Mouse (Mus musculus) intestine, embryonic 16.5 days (tissue): ENCODE data around the gene Osbpl3. TPM values are rescaled to one million over a fixed set of nuclear protein-coding genes. Genes with fewer than 3 reads are reported as not detected.
A peak's percentile ranks its signal among the peaks of the same experiment; 100 is the strongest.

Experiments used
- ATAC-seq: fragments of 200-750 bp; cut with Nextera tagmentation; 2 replicates; pipeline ENCODE4 v1.8.0; 2017; ENCODE audit warnings: moderate TSS enrichment, moderate library complexity
- H3K27ac ChIP-seq: fragments of 300-500 bp; sonication (generic); 2 replicates; pipeline ENCODE4 v1.5.1; 2014; ENCODE audit warnings: mild to moderate bottlenecking, low read length
- H3K27me3 ChIP-seq: fragments of 300-500 bp; sonication (generic); replicated peaks from 2 replicates; pipeline ENCODE4 v1.6.1; 2014; ENCODE audit warnings: low read length, control low read depth, mixed read lengths; ENCODE audit not compliant: control insufficient read depth, insufficient read depth
- H3K36me3 ChIP-seq: fragments of 300-500 bp; sonication (generic); 2 replicates; pipeline ENCODE4 v1.6.1; 2014; ENCODE audit warnings: low read length, control low read depth; ENCODE audit not compliant: control insufficient read depth, insufficient read depth
- H3K4me1 ChIP-seq: fragments of 300-500 bp; sonication (generic); 2 replicates; pipeline ENCODE4 v1.6.1; 2014; ENCODE audit warnings: low read length, control low read depth, mixed read lengths; ENCODE audit not compliant: control insufficient read depth, insufficient read depth
- H3K4me2 ChIP-seq: fragments of 300-500 bp; sonication (generic); 2 replicates; pipeline ENCODE4 v1.6.1; 2014; ENCODE audit warnings: low read depth, low read length, control low read depth
- H3K4me3 ChIP-seq: fragments of 300-500 bp; sonication (generic); 2 replicates; pipeline ENCODE4 v1.5.1; 2014; ENCODE audit warnings: mild to moderate bottlenecking, low read length
- H3K9ac ChIP-seq: fragments of 300-500 bp; sonication (generic); 2 replicates; pipeline ENCODE4 v1.6.1; 2014; ENCODE audit warnings: low read depth, low read length
- H3K9me3 ChIP-seq: fragments of 300-500 bp; sonication (generic); 2 replicates; pipeline ENCODE4 v1.6.1; 2016; ENCODE audit warnings: low read length, control low read depth; ENCODE audit not compliant: control insufficient read depth
- WGBS: fragments of 180-500 bp; shearing (Covaris S2); extraction: QIAGEN DNeasy Blood & Tissue Kit; methylation state at CpG from one replicate; pipeline ENCODE4 v1.1.7; 2014; 5-methylcytosine and 5-hydroxymethylcytosine counted together
- polyA plus RNA-seq: library from polyadenylated mRNA; unstranded; fragments of >200 nt; fragmentation: Nextera tagmentation; extraction: Ambion mirVana; gene quantifications from 2 replicates; pipeline ENCODE4 v1.2.1, GENCODE M21; 2015

The Osbpl3 gene
- polyA plus RNA-seq, 1 experiment from 2014 or later = 7.0 TPM

DNA sequence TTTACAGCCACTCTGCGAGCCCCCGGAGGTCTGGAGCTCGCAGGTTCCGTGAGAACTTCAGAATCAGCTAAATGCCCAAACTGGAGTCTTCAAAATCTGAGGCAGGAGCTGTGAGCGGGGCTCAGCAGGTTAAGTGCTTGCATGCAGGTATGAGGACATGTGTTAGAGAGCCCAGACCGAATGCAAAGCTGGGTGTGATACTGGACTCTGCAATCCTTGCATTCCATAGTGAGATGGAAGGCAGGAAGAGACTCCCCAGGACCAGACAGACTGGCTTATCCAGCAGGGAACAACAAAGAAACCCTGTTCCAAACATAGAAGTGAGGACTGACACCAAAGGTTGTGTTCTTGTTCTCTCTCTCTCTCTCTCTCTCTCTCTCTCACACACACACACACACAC, 118.6 kb downstream of the Osbpl3 start:
- Histone ChIP-seq H3K9me3 (no peaks in the 10 kb centered on the region), H3K9ac (peak overlapping the region; percentile 10; the same call in 1 of the 2 replicates), H3K4me1 (peaks cover 2% of the 10 kb centered on the region; the same call in 1 of the 2 replicates), H3K36me3 (peaks cover 3% of the 10 kb centered on the region; the same call in 1 of the 2 replicates), H3K27me3 (no peaks in the 10 kb centered on the region), H3K4me3 (no peak overlapping the region), H3K27ac (no peak overlapping the region), H3K4me2 (no peak overlapping the region)
- WGBS = 68% methylated on average over 6 of the region's 6 CpGs
- peak; percentile 71 for ATAC-seq

DNA sequence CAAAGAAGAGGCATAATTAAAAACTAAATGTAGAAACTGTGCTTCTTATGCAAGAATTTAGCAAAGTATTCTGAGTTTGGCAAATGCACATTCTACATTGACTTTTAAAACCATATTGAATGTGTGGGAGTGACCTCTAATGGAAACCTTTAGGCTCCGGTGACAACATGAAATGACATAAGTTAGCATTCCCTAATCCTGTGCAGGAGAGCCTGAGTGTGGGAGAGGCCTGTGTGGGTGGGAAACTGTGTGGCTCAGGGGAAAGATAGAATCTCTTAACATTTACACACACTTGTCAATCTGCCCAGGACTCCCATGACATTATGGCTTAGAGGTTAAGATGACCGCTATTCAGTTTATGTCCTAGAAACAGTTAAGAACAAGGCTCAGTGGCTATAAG, 119.6 kb downstream of the Osbpl3 start:
- ATAC-seq = no peak
- no peaks in the 10 kb centered on the region for H3K27me3 ChIP-seq
- no peaks in the 10 kb centered on the region for H3K9me3 ChIP-seq
- WGBS = 94% methylated on average over 2 of the region's 2 CpGs
- H3K4me3 ChIP-seq = no peak overlapping the region
- H3K4me2 ChIP-seq = no peak overlapping the region
- peaks cover 2% of the 10 kb centered on the region; the same call in 1 of the 2 replicates for H3K4me1 ChIP-seq
- no peak overlapping the region for H3K9ac ChIP-seq
- H3K36me3 ChIP-seq = peaks cover 3% of the 10 kb centered on the region; the same call in 1 of the 2 replicates
- no peak overlapping the region for H3K27ac ChIP-seq

DNA sequence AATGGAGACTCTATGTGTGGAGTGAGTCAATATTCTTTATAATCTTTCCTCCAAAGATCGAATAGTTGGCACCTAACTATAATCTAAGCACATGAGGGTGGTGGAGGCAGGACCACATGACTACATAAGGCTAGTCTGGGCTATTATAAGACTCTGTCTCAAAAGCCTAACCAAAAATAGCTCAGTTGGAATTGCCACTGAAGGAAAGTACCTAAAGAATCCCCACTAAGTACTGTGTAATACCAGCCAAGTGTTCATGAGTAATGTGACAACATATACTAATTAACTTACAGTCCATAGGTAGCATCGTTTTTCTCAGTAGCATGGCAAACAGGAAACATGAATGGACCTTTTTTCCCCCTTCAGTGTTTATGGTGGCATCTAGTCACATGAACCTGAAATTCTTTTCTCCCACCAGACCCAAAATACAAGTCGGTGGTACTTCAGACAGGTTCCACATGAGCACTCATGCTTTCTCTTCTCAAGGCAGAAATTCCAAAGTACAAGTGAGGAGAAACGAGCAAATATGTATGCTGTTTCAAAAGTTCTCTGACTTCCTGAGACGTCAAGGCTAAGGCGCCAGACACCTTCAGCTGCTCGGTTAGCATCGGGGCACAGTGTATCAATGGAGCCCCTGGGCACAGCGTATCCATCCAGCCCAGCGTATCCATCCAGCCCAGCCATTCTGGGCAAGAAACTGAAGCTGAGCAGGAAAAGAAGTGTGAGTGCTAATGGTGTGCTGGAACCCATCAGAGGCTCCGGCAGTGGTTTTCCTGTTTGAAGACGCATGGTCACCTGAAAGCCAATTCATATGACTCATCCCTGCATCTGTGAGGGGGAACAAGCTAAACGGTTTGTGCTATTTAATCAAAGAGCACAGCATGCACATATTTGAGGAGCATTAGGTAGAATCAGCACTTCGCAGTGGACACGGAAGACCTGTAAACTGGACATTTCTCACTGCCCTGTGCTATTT, 120.9 kb downstream of the Osbpl3 start:
- Histone ChIP-seq H3K4me1 (peaks cover 2% of the 10 kb centered on the region; the same call in 1 of the 2 replicates), H3K4me3 (no peak overlapping the region), H3K9me3 (no peaks in the 10 kb centered on the region), H3K27me3 (no peaks in the 10 kb centered on the region), H3K36me3 (peaks cover 3% of the 10 kb centered on the region; the same call in 1 of the 2 replicates), H3K4me2 (no peak overlapping the region), H3K9ac (no peak overlapping the region), H3K27ac (no peak overlapping the region)
- ATAC-seq = no peak
- WGBS = 83% methylated on average over 15 of the region's 15 CpGs

DNA sequence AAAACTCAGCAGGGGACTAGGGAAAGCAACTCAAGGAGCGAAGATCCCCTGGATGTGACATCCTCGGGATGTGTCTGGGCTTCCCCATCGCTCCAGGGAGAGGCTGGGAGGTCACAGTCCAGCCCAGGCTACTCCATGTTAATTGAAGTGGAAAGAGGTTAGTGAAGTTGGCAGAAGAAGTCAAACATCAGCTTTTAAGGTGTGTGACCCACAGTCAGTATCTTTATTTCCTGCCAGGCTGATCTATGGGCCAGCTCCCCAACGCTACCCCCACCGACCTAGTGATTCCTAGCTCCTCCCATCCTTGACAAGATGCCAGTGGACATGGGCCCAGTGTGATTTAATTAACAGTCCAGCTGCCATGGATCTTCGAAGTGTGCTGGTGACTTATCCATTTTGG, 122.7 kb downstream of the Osbpl3 start:
- Histone ChIP-seq H3K4me2 (no peak overlapping the region), H3K4me1 (peaks cover 12% of the 10 kb centered on the region), H3K9ac (no peak overlapping the region), H3K9me3 (no peaks in the 10 kb centered on the region), H3K4me3 (no peak overlapping the region), H3K27ac (no peak overlapping the region), H3K27me3 (no peaks in the 10 kb centered on the region), H3K36me3 (no peaks in the 10 kb centered on the region)
- ATAC-seq = no peak
- 73% methylated on average over 6 of the region's 6 CpGs for WGBS

DNA sequence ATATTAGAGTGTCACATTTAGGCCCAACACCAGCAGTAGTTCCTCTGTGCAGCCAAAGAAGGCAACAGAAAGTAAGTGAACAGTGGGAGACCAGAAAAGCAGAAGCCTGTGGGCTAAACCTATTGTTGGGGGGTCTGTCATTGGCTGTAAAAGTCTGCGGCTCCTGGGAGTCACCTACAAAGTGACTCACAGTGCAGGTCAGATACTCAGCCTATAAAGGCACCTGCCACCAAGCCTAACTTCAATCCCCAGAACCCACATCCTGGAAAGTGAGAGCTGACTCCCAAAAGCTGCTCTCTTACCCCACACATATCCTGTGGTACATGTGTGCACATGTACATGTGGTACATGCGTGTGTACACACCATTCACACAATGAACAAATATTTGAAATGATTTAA, 124.5 kb downstream of the Osbpl3 start:
- Histone ChIP-seq H3K27me3 (no peaks in the 10 kb centered on the region), H3K36me3 (no peaks in the 10 kb centered on the region), H3K4me3 (no peak overlapping the region), H3K4me1 (peaks cover 10% of the 10 kb centered on the region), H3K27ac (no peak overlapping the region), H3K9me3 (no peaks in the 10 kb centered on the region), H3K9ac (no peak overlapping the region), H3K4me2 (no peak overlapping the region)
- ATAC-seq = no peak
- 98% methylated on average over 2 of the region's 2 CpGs for WGBS

DNA sequence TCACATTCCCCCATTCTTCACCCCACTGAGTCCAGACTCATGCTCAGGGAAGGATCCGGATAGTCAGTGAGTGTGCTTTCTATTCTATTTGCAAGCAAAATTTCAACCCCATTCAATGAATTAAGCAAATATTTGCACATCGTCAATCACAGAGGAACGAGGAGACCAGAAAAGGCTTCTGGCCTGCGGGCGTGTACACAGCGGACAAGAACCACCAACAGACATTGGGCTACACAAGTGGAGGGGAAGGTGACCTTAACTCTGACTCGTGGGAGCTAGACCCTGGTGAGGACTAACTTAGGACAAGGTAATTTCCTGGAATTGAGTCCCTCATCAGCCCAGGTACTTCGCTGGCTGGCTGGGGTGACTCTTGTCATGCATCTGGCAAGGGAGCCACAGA, 126.6 kb downstream of the Osbpl3 start:
- peaks cover 10% of the 10 kb centered on the region for H3K4me1 ChIP-seq
- H3K27me3 ChIP-seq = no peaks in the 10 kb centered on the region
- no peaks in the 10 kb centered on the region for H3K36me3 ChIP-seq
- H3K9ac ChIP-seq = no peak overlapping the region
- H3K4me3 ChIP-seq = no peak overlapping the region
- H3K9me3 ChIP-seq = no peaks in the 10 kb centered on the region
- H3K27ac ChIP-seq = no peak overlapping the region; the same call in 1 of the 2 replicates
- no peak for ATAC-seq
- 61% methylated on average over 8 of the region's 8 CpGs for WGBS
- no peak overlapping the region for H3K4me2 ChIP-seq

DNA sequence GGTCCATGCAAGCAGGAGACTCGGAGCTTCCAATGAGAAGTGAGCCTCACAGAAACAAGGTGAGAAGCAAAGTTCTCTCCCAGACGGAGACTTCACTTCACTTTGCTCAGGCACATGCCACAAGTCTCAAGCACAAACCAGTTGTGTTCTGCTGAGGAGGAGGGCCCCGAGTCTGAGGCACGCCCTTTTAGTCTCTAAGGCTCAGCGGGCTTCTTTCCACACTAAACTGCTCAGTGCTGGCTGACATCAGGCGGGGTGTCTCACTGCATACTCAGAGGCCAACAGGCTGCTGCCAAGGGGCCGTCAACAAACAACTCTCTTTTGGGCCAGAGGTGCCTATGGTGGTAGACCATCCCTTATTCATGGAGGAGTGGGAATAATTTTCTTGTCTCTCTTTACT, 127.1 kb downstream of the Osbpl3 start:
- Histone ChIP-seq H3K27ac (no peak overlapping the region; the same call in none of the 2 replicates), H3K4me2 (no peak overlapping the region), H3K4me1 (peaks cover 10% of the 10 kb centered on the region), H3K27me3 (no peaks in the 10 kb centered on the region), H3K36me3 (no peaks in the 10 kb centered on the region), H3K9ac (no peak overlapping the region), H3K4me3 (no peak overlapping the region), H3K9me3 (no peaks in the 10 kb centered on the region)
- ATAC-seq = peak; percentile 66
- 29% methylated on average over 7 of the region's 7 CpGs for WGBS

DNA sequence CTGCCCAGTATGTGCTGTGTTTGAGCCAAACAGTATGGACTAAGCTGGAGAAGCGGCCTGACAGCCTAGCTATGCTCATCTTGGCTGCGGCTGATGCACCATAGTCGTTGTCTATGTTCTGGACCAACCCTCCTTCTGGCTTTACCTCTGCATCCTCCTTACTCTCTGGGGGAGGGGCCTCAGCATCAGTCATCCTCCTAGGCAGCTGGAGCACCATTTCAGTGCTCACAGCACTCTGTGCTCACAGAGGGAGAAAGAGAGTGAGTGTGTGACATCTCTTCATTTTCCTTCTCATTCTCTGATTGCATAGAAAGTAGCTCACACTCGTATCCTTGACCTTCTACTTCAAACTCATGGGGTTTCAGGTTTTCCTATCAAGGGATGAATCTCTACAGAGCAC, 129.8 kb downstream of the Osbpl3 start:
- peaks cover 10% of the 10 kb centered on the region for H3K4me1 ChIP-seq
- no peak for ATAC-seq
- H3K4me2 ChIP-seq = no peak overlapping the region
- no peaks in the 10 kb centered on the region for H3K9me3 ChIP-seq
- no peaks in the 10 kb centered on the region for H3K36me3 ChIP-seq
- no peaks in the 10 kb centered on the region for H3K27me3 ChIP-seq
- no peak overlapping the region for H3K4me3 ChIP-seq
- no peak overlapping the region for H3K9ac ChIP-seq
- WGBS = 90% methylated on average over 4 of the region's 4 CpGs
- no peak overlapping the region for H3K27ac ChIP-seq

DNA sequence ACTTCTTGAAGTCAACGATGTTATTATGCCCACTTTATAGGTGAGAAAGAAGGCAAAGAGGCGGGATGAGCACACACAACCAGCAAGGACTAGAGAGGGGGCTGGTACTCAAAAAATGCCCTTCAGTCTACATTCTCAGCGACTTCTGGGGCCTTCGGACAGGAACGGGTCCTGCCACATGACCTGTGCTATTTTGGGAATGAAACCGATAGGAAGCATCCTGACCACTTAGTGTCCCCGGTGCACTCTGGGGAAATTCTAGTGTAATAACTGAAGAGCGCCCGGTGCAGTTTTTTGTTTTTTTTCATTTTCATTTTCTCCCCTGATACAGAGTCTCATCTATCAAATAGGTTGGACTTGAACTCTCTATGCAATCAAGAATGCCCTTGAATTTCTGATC, 130.5 kb downstream of the Osbpl3 start:
- 83% methylated on average over 9 of the region's 9 CpGs for WGBS

More for the DNA sequence above, 130.5 kb downstream of the Osbpl3 start:
- H3K36me3 ChIP-seq = no peaks in the 10 kb centered on the region
- H3K4me1 ChIP-seq = peaks cover 10% of the 10 kb centered on the region
- H3K27me3 ChIP-seq = no peaks in the 10 kb centered on the region
- H3K9me3 ChIP-seq = no peaks in the 10 kb centered on the region
- no peak overlapping the region for H3K9ac ChIP-seq
- no peak overlapping the region for H3K4me2 ChIP-seq
- no peak overlapping the region for H3K27ac ChIP-seq
- ATAC-seq = no peak
- H3K4me3 ChIP-seq = no peak overlapping the region
